Mouse (Mus musculus) G1E (cell line): Measurements from ENCODE around the gene Trem3.

Source experiments
- CTCF ChIP-seq: IDR thresholded peaks from 2 replicates; pipeline ENCODE4 v1.5.1; 2012; ENCODE audit warnings: low read depth, low read length, inconsistent platforms, mixed read lengths
- GATA1 ChIP-seq: IDR thresholded peaks from 2 replicates; pipeline ENCODE4 v1.6.1; 2012; ENCODE audit warnings: borderline replicate concordance, low read length, inconsistent platforms, mixed read lengths
- POLR2AphosphoS5 ChIP-seq: IDR thresholded peaks from 2 replicates; pipeline ENCODE4 v1.6.1; 2012; ENCODE audit warnings: low read depth, low read length, inconsistent platforms; ENCODE audit not compliant: insufficient replicate concordance
- TAL1 ChIP-seq: conservative IDR thresholded peaks from 2 replicates; pipeline ENCODE4 v1.6.1; 2012; ENCODE audit warnings: low read depth, low read length, inconsistent platforms, mixed read lengths

DNA sequence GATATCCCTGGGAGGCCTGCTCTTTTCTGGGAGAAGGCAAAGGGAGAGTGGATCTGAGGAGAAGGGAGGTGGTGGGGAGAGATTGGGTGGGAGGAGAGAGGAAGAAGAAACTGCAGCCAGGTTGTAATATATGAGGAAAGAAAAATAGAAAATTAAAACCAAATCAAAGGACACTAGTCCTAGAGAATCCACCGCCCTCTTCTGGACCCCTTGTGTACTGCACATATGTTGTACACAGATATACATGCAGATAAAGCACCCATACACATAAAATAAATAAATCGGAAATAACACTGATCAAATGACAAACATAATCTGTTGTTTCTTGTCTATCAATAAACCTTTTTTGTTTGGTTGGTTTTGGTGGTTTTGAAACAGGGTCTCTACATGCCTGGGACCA is 39.7 kb downstream of the Trem3 start:
- TF ChIP-seq CTCF (no peak), GATA1 (no peak), POLR2AphosphoS5 (no peak), TAL1 (no peak)
